Mouse (Mus musculus): ENCODE measurements around the gene Prkcd. TPM values are rescaled to one million over a fixed set of nuclear protein-coding genes. Genes with fewer than 3 reads are reported as not detected.

Gene Prkcd
- polyA plus RNA-seq (2012; rRNA removed) = 24.4 and 31.2 TPM in 2 replicates

DNA sequence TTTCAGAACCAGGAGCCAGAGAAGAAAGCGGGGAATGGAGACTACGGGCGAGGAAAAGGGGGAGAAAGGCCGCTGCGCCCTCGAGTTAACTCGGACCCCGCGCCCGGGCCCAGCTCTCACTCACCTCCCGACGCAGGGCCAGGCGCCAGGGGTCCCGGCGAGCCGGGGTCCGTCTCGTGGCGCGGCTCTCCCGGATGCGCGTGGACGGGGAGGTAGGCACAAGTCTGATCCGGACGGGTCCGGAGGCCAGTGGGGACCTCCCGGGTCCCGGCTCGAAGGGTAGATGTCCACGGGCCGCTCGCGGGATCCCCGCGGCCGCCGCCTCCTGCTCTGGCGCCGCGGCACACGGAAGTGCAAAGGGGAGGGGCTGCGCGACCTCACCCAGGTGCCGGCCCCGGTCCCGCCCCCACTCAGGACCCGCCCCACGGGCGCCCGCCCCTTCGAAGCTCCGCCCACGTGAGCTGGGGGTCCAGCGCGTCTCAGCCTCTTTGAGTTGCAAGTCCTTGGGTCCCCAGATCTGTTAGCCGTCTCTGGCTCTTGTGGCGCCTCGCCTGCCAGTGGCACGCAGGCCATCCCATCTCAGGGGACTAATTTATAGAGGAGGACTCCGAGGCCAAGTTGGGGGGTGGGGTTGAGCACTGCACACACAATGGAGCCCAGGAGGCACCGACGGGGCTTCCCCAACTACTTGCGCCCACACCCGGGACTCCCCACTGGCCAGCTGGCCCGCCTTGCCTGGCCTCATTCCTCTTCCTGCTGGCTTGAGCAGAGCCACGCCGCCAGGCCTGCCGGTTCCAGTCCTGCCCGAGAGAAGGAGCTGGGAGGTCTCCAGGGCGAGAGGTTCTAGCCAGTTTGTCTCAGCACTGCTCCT is at the start of gene Prkcd:
TSS of gene Prkcd (minus strand) at position 355 of the 871 bp plus-strand sequence.

DNA sequence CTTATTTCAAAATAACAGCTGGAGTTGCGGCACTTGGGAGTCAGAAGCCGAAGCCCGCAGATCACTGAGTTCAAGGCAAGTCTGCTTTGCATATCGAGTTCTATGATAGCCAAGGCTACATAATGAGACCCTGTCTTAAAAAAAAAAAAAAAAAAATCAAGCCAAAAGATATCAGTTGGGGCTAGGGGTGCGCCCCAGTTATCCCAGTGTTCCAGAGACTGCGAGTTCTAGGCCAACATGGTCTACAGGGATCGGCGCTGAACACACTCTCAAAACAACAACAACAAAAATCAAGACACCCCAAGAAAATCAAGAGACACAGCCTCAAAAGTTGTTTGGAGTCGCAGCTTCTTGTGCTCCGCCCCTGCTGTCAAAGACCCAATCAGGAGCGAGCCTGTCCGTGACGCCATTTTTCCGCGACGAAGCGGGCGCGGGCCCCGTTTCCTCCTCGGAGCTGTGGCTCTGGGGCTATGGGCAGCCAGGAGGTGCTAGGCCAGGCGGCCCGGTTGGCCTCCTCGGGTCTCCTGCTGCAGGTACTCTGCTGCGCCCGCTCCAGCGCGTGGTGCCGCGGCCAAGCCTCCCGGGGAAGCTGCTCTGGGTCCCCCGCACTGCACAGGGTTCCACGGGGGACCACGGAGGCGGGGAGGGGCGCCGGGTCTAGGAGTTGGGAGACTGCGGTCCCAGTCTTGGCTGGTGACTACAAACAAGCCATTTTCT is 28.1 kb upstream of the Prkcd start, which contains the start of gene Rft1:
TSS of gene Rft1 (plus strand) at position 418 of the 717 bp plus-strand sequence.

DNA sequence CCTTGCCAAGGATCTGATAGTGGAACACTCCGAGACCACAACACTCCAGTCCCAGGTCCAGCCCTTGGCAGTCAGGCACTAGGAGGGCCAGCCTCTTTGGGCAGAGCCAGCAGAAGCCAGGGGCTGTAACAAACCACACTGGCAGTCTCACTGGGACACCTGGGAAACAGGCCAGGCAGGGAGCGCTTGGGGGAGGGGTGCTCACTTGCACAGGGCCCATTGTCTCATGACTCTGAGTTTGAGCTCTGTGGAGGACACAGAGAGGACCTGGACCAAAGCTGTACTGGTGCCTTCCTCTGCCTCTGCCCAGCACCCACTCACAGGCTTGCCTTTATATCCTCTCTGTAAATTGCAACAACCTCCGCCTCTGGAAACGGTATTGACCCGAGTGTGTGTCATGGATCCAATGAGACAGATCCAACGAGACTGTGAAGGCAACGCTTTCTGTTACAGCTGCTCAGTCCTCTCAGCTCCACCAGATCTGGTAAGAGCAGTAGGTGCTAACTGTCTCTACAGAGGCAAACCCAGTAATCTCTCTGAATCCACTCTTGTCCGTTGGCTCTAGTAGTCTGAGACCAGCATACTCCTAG is 77.8 kb downstream of the Prkcd start, which contains the start of gene Tkt:
TSS of gene Tkt (plus strand) at position 229 of the 590 bp plus-strand sequence.

Other genes starting within 250 kb of the Prkcd start
- 9.2 and 11.3 TPM in 2 replicates for gene Dcp1a, start 146.7 kb downstream of the Prkcd start, polyA plus RNA-seq (2012; rRNA removed)
- gene Cacna1d, start 134.8 kb downstream of the Prkcd start, polyA plus RNA-seq (2012; rRNA removed) = 0.18 and 0.19 TPM in 2 replicates
- gene Tkt, start 77.9 kb downstream of the Prkcd start, polyA plus RNA-seq (2012; rRNA removed) = 127 and 139 TPM in 2 replicates
- 5.3 and 5.5 TPM in 2 replicates for gene Rft1, start 28.1 kb upstream of the Prkcd start, polyA plus RNA-seq (2012; rRNA removed)
- 3.1 and 3.2 TPM in 2 replicates for gene Sfmbt1, start 88.6 kb upstream of the Prkcd start, polyA plus RNA-seq (2012; rRNA removed)
- gene Tmem110, start 199.4 kb upstream of the Prkcd start, polyA plus RNA-seq (2012; rRNA removed) = 6.0 and 7.1 TPM in 2 replicates